Comparison of ENCODE assay signal across 8 mouse cellular contexts in genomic region chrX:151337804-151338203, GRCm38 (mm10). TPM values are rescaled to one million over a fixed set of nuclear protein-coding genes. Genes with fewer than 3 reads are reported as not detected.
DNase-seq lines count a peak whose midpoint lies in the region; ATAC-seq and TF ChIP-seq lines count a peak whose summit lies in the region.

No protein-coding gene starts in this region.

- 73% methylated on average over 4 of the region's 4 CpGs for WGBS in midbrain, embryonic 11.5 days

- no peak overlapping the region for H3K4me3 ChIP-seq in midbrain, embryonic 11.5 days (ENCODE audit: low read depth, low read length)
- no peak overlapping the region for H3K4me3 ChIP-seq in left cerebral cortex, adult 2 months

- H3K9me3 ChIP-seq in midbrain, embryonic 11.5 days (ENCODE audit: control insufficient read depth, low read length), result no peaks in the 10 kb centered on the region

- no peak overlapping the region for H3K27ac ChIP-seq in midbrain, embryonic 11.5 days (ENCODE audit: low read depth, low read length)
- H3K27ac ChIP-seq in left cerebral cortex, adult 2 months, result no peak overlapping the region

- TF ChIP-seq CTCF in left cerebral cortex, adult 2 months (IDR thresholded peaks at IDR 0.05), result no peak

- DNase-seq in cerebellum, postnatal 14 days, result peak; percentile 18 to 49
- peak; percentile 31 to 43 for DNase-seq in adrenal gland, adult 18-20 months (ENCODE audit: low spot score in 2 of 2)
- peak; percentile 77 to 81 for DNase-seq in heart, adult 18-20 months
- peak; percentile 24 for DNase-seq in kidney, adult 9 months
- no peak for DNase-seq in left cerebral cortex, adult 18-20 months (ENCODE audit: low spot score in 2 of 2)
- DNase-seq in midbrain, embryonic 11.5 days (ENCODE audit: low spot score, missing footprints), result no peak
- DNase-seq in left cerebral cortex, adult 2 months (ENCODE audit: extremely low spot score in 1 of 2, low spot score in 2 of 2), result no peak

- intact Hi-C loops in left cerebral cortex, adult 2 months (cut with DNase I), result no loop called here

- 0 out of 2 replicates have a peak, but pooled peaks cover 2% of the 10 kb centered on the region for H3K27me3 ChIP-seq in midbrain, embryonic 11.5 days (ENCODE audit: control insufficient read depth, insufficient read depth, low read length)

- no peak overlapping the region for H3K4me2 ChIP-seq in midbrain, embryonic 11.5 days

- H3K9ac ChIP-seq in midbrain, embryonic 11.5 days (ENCODE audit: low read length), result no peak overlapping the region

- no peaks in the 10 kb centered on the region for H3K36me3 ChIP-seq in midbrain, embryonic 11.5 days (ENCODE audit: control insufficient read depth, insufficient read depth, low read length)

- no peaks in the 10 kb centered on the region for H3K4me1 ChIP-seq in midbrain, embryonic 11.5 days (ENCODE audit: control insufficient read depth, insufficient read depth, low read length)

- no peak for ATAC-seq in cerebellum, adult (ENCODE audit: insufficient number of reproducible peaks, low FRiP score, low TSS enrichment)
- ATAC-seq in midbrain, embryonic 11.5 days (ENCODE audit: low FRiP score), result no peak

RNA-seq across cellular contexts. Expression of gene Fam120c, which starts 6.2 kb away (rescaled TPM):
- 10 to 100 TPM; 16.2 to 17.3 TPM for total RNA-seq in adrenal gland, adult 18-20 months (2021)
- 10 to 100 TPM; 14.5 to 14.9 TPM for total RNA-seq in heart, adult 18-20 months (2021)
- total RNA-seq in left cerebral cortex, adult 18-20 months (2021), result 10 to 100 TPM; 42.5 to 44.1 TPM
- polyA plus RNA-seq in midbrain, embryonic 11.5 days (2014; fragmentation: Nextera tagmentation; extraction: Ambion mirVana), result 3.6 and 3.8 TPM in 2 replicates
- total RNA-seq in left cerebral cortex, adult 2 months (2021), result 10 to 100 TPM; 40.8 to 43.3 TPM

Comparison
In these comparisons a context has a peak if more than half of its experiments do, and no peak if none do; other contexts are left out.
1. DNase-seq: peak in cerebellum, postnatal 14 days (2 of 2), adrenal gland, adult 18-20 months (2 of 2), heart, adult 18-20 months (2 of 2) and kidney, adult 9 months (single experiment); none in left cerebral cortex, adult 18-20 months (0 of 2), midbrain, embryonic 11.5 days (single experiment) and left cerebral cortex, adult 2 months (0 of 2).